Mouse (Mus musculus): ENCODE data around the gene Trpv1. TPM values are rescaled to one million over a fixed set of nuclear protein-coding genes. Genes with fewer than 3 reads are reported as not detected.

Gene Trpv1
- polyA plus RNA-seq, 1 experiment from 2014 or later, result not detected

- no peaks in the 10 kb centered on the region for H3K27me3 ChIP-seq
- H3K4me3 ChIP-seq, result no peak overlapping the region
- H3K27ac ChIP-seq, result no peak overlapping the region
- ATAC-seq (ENCODE audit: borderline replicate concordance, extremely low read depth, low FRiP score, low TSS enrichment), result no peak
- H3K36me3 ChIP-seq, result no peaks in the 10 kb centered on the region
- 62% methylated on average over 1 of the region's 1 CpGs for WGBS
- H3K9ac ChIP-seq, result no peak overlapping the region
- no peak overlapping the region for H3K4me2 ChIP-seq
- no peaks in the 10 kb centered on the region for H3K4me1 ChIP-seq
- no peaks in the 10 kb centered on the region for H3K9me3 ChIP-seq
These were observed 55.5 kb downstream of the Trpv1 start for GRCm38 (mm10) chr11:73289621-73290020.

- Histone ChIP-seq H3K27ac (no peak overlapping the region), H3K4me2 (no peak overlapping the region), H3K9ac (no peak overlapping the region), H3K4me3 (no peak overlapping the region), H3K9me3 (no peaks in the 10 kb centered on the region), H3K36me3 (no peaks in the 10 kb centered on the region), H3K27me3 (no peaks in the 10 kb centered on the region), H3K4me1 (no peaks in the 10 kb centered on the region)
- ATAC-seq (ENCODE audit: borderline replicate concordance, extremely low read depth, low FRiP score, low TSS enrichment), result no peak
- WGBS, result 61% methylated on average over 2 of the region's 2 CpGs
These were observed 69.0 kb downstream of the Trpv1 start for GRCm38 (mm10) chr11:73303123-73303522.

Other genes with a start within 250 kb of the Trpv1 start
- gene P2rx1, start 235.2 kb upstream of the Trpv1 start, polyA plus RNA-seq (2015; fragmentation: Nextera tagmentation; extraction: Ambion mirVana), result 1.6 and 2.2 TPM in 2 replicates
- 7.7 and 7.8 TPM in 2 replicates for gene Camkk1, start 215.3 kb upstream of the Trpv1 start, polyA plus RNA-seq (2015; fragmentation: Nextera tagmentation; extraction: Ambion mirVana)
- gene Ncbp3, start 186.5 kb upstream of the Trpv1 start, polyA plus RNA-seq (2015; fragmentation: Nextera tagmentation; extraction: Ambion mirVana), result 11.0 and 12.5 TPM in 2 replicates
- gene Itgae, start 143.7 kb upstream of the Trpv1 start, polyA plus RNA-seq (2015; fragmentation: Nextera tagmentation; extraction: Ambion mirVana), result 0.44 and 1.2 TPM in 2 replicates
- 20.7 and 21.0 TPM in 2 replicates for gene Haspin, start 96.0 kb upstream of the Trpv1 start, polyA plus RNA-seq (2015; fragmentation: Nextera tagmentation; extraction: Ambion mirVana)
- 0.21 and 0.25 TPM in 2 replicates for gene P2rx5, start 73.9 kb upstream of the Trpv1 start, polyA plus RNA-seq (2015; fragmentation: Nextera tagmentation; extraction: Ambion mirVana)
- 119 and 126 TPM in 2 replicates for gene Emc6, start 57.3 kb upstream of the Trpv1 start, polyA plus RNA-seq (2015; fragmentation: Nextera tagmentation; extraction: Ambion mirVana)
- gene Tax1bp3, start 57.2 kb upstream of the Trpv1 start, polyA plus RNA-seq (2015; fragmentation: Nextera tagmentation; extraction: Ambion mirVana), result 270 and 276 TPM in 2 replicates
- 12.8 and 13.5 TPM in 2 replicates for gene Ctns, start 35.2 kb upstream of the Trpv1 start, polyA plus RNA-seq (2015; fragmentation: Nextera tagmentation; extraction: Ambion mirVana)
- gene Shpk, start 34.8 kb upstream of the Trpv1 start, polyA plus RNA-seq (2015; fragmentation: Nextera tagmentation; extraction: Ambion mirVana), result 1.6 TPM in 2 replicates
- gene Trpv3, start 33.1 kb downstream of the Trpv1 start, polyA plus RNA-seq (2015; fragmentation: Nextera tagmentation; extraction: Ambion mirVana), result 0.03 and 0.10 TPM in 2 replicates
- 1.3 and 1.4 TPM in 2 replicates for gene Aspa, start 95.3 kb downstream of the Trpv1 start, polyA plus RNA-seq (2015; fragmentation: Nextera tagmentation; extraction: Ambion mirVana)
- 0.05 TPM in 1 of 2 replicates, not detected in the other for gene Gm49340, start 95.4 kb downstream of the Trpv1 start, polyA plus RNA-seq (2015; fragmentation: Nextera tagmentation; extraction: Ambion mirVana)
- gene Spata22, start 95.4 kb downstream of the Trpv1 start, polyA plus RNA-seq (2015; fragmentation: Nextera tagmentation; extraction: Ambion mirVana), result not detected in 2 replicates
- not detected in 2 replicates for gene Olfr20, start 116.5 kb downstream of the Trpv1 start, polyA plus RNA-seq (2015; fragmentation: Nextera tagmentation; extraction: Ambion mirVana)
- gene Olfr376, start 137.0 kb downstream of the Trpv1 start, polyA plus RNA-seq (2015; fragmentation: Nextera tagmentation; extraction: Ambion mirVana), result not detected in 2 replicates
- gene Olfr1, start 165.3 kb downstream of the Trpv1 start, polyA plus RNA-seq (2015; fragmentation: Nextera tagmentation; extraction: Ambion mirVana), result not detected in 2 replicates
- not detected in 2 replicates for gene Olfr378, start 194.2 kb downstream of the Trpv1 start, polyA plus RNA-seq (2015; fragmentation: Nextera tagmentation; extraction: Ambion mirVana)
- not detected in 2 replicates for gene Olfr380, start 223.2 kb downstream of the Trpv1 start, polyA plus RNA-seq (2015; fragmentation: Nextera tagmentation; extraction: Ambion mirVana)

Data from lung, embryonic 15.5 days (tissue).